Mouse (Mus musculus) lung, adult 2 months (tissue): Measurements from ENCODE around the gene Slc52a3.

Source experiments
- CTCF ChIP-seq: fragments of 200-500 bp; IDR thresholded peaks from 2 replicates; pipeline ENCODE4 v1.5.1; 2011; ENCODE audit warnings: mild to moderate bottlenecking, low read length, control low read depth; ENCODE audit not compliant: insufficient read depth
- POLR2A ChIP-seq: fragments of 200-500 bp; IDR thresholded peaks from 2 replicates; pipeline ENCODE4 v1.6.1; 2011; ENCODE audit warnings: low read depth, mild to moderate bottlenecking, control low read depth, low read length, borderline replicate concordance; ENCODE audit errors: extremely low read depth

- TF ChIP-seq CTCF = no peak
- TF ChIP-seq POLR2A = no peak
Observed at GRCm38 (mm10) chr2:151988978-151989377, 7.3 kb upstream of the Slc52a3 start.
